Mouse (Mus musculus): ENCODE measurements at regions not wholly inside any gene's neighbourhood (a gene's known extent, or its start where the extent isn't known, plus 50 kb on each side); places are given as distances from the start of the nearest gene placed in this dataset.

DNA sequence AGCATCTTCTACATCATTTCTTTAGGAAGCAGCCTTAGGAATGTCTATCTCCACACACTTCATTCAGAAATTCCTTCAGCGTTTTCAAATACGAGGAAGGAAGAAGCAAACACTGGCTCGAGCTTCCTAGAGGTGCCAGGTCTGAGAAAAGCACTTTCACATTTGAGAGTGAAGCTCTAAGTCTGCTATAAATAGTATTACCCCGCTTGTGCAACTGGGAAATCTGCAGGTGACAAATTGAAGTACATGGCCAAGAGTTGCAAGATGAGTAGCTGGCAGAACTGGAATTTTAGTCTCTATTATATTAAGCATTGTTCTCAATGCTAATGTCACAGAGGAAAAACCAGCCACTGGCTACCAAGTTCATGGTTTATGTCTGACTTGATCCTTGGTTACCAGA is 73.2 kb upstream of the Klf7 start:
- TF ChIP-seq MYB (IDR thresholded peaks at IDR 0.05; ENCODE audit: low read depth, low read length), result no peak
- no peak for TF ChIP-seq ZC3H11A (IDR thresholded peaks at IDR 0.05; ENCODE audit: low read depth, low read length)
- TF ChIP-seq MAFK (IDR thresholded peaks at IDR 0.05; ENCODE audit: borderline replicate concordance, low read depth, low read length), result no peak
- TF ChIP-seq CTCF (IDR thresholded peaks at IDR 0.05 in 2 of 3, conservative IDR thresholded peaks at IDR 0.05 in 1 of 3; ENCODE audit: control insufficient read depth in 1 of 3, insufficient read depth in 1 of 3, low read depth in 2 of 3, low read length in 3 of 3, poor library complexity in 1 of 3, severe bottlenecking in 1 of 3), result no peak
- TF ChIP-seq MAX (IDR thresholded peaks at IDR 0.05; ENCODE audit: low read length), result no peak
- no peak for TF ChIP-seq POLR2AphosphoS2 (IDR thresholded peaks at IDR 0.05; ENCODE audit: low read length)
- TF ChIP-seq USF1 (IDR thresholded peaks at IDR 0.05; ENCODE audit: low read depth, low read length), result no peak
- no peak for TF ChIP-seq NRF1 (IDR thresholded peaks at IDR 0.05; ENCODE audit: insufficient read depth, low read depth, low read length, poor library complexity, severe bottlenecking)
